Mouse (Mus musculus) forebrain, embryonic 11.5 days (tissue): ENCODE results near the gene Atad1. TPM values are rescaled to one million over a fixed set of nuclear protein-coding genes. Genes with fewer than 3 reads are reported as not detected.

ENCODE experiments used
- ATAC-seq: fragments of 200-750 bp; cut with Nextera tagmentation; replicated peaks from 2 replicates; pipeline ENCODE4 v1.8.0; 2017; ENCODE audit warnings: moderate TSS enrichment; ENCODE audit not compliant: low FRiP score
- DNase-seq: peaks from one replicate; pipeline ENCODE4 v3.0.0-alpha.2; 2017; ENCODE audit warnings: low spot score
- H3K27ac ChIP-seq: fragments of 300-500 bp; sonication (generic); 2 replicates; pipeline ENCODE4 v1.5.1; 2014; ENCODE audit warnings: low read depth, low read length
- H3K27me3 ChIP-seq: fragments of 300-500 bp; sonication (generic); 2 replicates; pipeline ENCODE4 v1.6.1; 2014; ENCODE audit warnings: mild to moderate bottlenecking, low read length, mixed read lengths; ENCODE audit not compliant: control insufficient read depth, insufficient read depth
- H3K36me3 ChIP-seq: fragments of 300-500 bp; sonication (generic); 2 replicates; pipeline ENCODE4 v1.6.1; 2014; ENCODE audit warnings: mild to moderate bottlenecking, low read length, moderate library complexity, mixed read lengths; ENCODE audit not compliant: control insufficient read depth, insufficient read depth
- H3K4me1 ChIP-seq: fragments of 300-500 bp; sonication (generic); replicated peaks from 2 replicates; pipeline ENCODE4 v1.6.1; 2014; ENCODE audit warnings: low read length, mixed read lengths; ENCODE audit not compliant: control insufficient read depth, insufficient read depth
- H3K4me2 ChIP-seq: fragments of 300-500 bp; sonication (generic); 2 replicates; pipeline ENCODE4 v1.6.1; 2014; ENCODE audit warnings: low read depth, mild to moderate bottlenecking, low read length, moderate library complexity, mixed read lengths; ENCODE audit not compliant: severe bottlenecking
- H3K4me3 ChIP-seq: fragments of 300-500 bp; sonication (generic); 2 replicates; pipeline ENCODE4 v1.5.1; 2014; ENCODE audit warnings: low read depth, low read length
- H3K9ac ChIP-seq: fragments of 300-500 bp; sonication (generic); 2 replicates; pipeline ENCODE4 v1.6.1; 2014; ENCODE audit warnings: low read length
- H3K9me3 ChIP-seq: fragments of 300-500 bp; sonication (generic); 2 replicates; pipeline ENCODE4 v1.6.1; 2016; ENCODE audit warnings: low read length, mixed read lengths; ENCODE audit not compliant: control insufficient read depth
- WGBS: fragments of 180-500 bp; shearing (Covaris S2); extraction: QIAGEN DNeasy Blood & Tissue Kit; methylation state at CpG from one replicate; pipeline ENCODE4 v1.1.7; 2014; 5-methylcytosine and 5-hydroxymethylcytosine counted together
- polyA plus RNA-seq: library from polyadenylated mRNA; unstranded; fragments of >200 nt; fragmentation: Nextera tagmentation; extraction: Ambion mirVana; gene quantifications from 2 replicates; pipeline ENCODE4 v1.2.1, GENCODE M21; 2014

The Atad1 gene
- polyA plus RNA-seq, 1 experiment from 2014 or later, result 98.4 TPM

DNA sequence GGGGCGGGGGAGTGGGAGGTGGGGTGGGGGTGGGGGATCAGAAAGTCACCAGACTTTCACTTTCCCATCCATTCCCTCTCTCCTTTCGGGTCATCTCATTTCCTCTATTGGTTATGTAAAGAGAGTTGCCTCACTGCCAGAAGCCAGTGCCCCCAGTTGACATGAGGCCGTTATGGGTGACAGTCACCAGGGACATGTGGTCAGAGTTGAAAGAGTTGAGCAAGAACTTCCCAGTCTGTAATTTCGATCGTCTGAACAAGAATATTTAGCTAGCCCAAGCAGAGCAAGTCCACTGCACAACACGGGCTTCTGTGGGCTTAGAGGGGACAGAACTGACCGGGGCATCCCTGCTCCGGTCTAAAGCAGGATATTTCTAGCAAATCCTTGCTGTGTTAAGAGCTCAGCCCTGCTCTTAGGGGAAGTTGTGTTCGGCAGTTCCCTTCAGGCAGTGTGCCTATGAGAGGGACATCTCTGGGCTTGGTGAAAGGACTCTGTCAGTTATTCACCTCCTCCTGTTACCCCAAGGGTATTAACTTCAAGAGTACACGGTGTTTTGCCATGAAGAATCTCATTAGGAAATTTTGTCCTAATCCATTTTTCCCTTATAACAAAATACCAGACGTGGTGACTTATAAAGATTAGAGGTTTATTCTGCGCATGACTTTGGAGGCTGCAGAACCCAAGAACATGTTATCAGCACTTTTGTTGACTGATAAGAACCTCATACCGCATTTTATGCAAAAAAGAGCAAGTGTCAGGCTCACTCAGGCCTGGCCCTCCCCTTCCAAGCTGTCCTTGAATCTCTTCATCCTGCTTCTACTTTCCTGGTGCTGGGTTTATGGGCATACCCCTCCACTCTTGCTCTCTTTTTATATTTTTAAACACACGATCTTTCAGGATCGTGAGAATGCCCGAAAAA lies 102.0 kb downstream of the Atad1 start:
- no peaks in the 10 kb centered on the region for H3K9me3 ChIP-seq
- no peak overlapping the region for H3K4me2 ChIP-seq
- DNase-seq (no peak), ATAC-seq (no peak)
- H3K27ac ChIP-seq, result no peak overlapping the region
- 77% methylated on average over 16 of the region's 16 CpGs for WGBS
- no peaks in the 10 kb centered on the region for H3K27me3 ChIP-seq
- no peak overlapping the region for H3K4me3 ChIP-seq
- H3K4me1 ChIP-seq, result no peaks in the 10 kb centered on the region
- no peak overlapping the region for H3K9ac ChIP-seq
- no peaks in the 10 kb centered on the region for H3K36me3 ChIP-seq

DNA sequence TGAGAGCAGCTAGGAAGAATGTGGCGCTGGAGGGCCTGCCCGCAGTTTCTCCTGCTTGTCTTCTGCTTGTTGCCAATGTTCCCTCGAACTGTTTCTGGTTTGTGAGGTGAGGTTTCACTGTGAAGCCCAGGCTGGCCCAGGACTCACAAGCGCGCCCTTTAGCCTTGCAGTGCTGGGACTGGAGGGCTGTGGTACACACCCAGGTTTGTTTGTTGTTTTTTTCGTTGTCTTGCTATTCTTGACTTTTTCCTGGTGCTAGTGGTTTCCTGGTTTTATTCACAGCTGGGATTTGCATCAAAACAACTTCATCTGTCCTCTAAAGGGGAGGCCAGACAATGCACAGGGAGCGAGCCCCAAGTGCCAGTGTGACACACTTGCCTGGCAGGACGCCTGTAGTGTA lies 104.7 kb downstream of the Atad1 start:
- WGBS, result 68% methylated on average over 8 of the region's 8 CpGs
- Histone ChIP-seq H3K27ac (no peak overlapping the region), H3K4me2 (no peak overlapping the region), H3K27me3 (no peaks in the 10 kb centered on the region), H3K4me3 (no peak overlapping the region), H3K36me3 (no peaks in the 10 kb centered on the region), H3K9me3 (no peaks in the 10 kb centered on the region), H3K4me1 (no peaks in the 10 kb centered on the region), H3K9ac (no peak overlapping the region)
- DNase-seq, result no peak
- ATAC-seq, result no peak

DNA sequence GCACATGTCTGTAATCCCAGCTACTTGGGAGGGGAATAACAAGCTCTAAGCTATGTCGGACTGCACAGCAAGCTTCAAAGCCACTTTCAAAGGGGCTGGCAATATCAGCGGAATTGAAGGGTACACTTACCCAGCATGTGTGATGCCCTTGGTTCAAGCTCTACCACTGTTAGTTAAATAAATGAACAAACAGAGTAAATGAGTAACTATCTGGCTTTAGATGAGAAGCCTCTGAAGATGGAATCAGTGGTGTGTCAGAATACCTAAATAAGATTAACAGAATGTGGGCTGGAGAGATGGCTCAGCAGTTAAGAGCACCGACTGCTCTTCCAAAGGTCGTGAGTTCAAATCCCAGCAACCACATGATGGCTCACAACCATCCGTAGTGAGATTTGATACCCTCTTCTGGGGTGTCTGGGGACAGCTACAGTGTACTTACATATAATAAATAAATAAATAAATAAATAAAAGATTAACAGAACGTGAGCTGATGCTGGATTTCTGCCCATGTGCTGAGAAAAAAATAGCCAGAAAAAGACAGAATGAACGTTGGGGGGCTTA lies 110.9 kb downstream of the Atad1 start:
- no peak for DNase-seq
- Histone ChIP-seq H3K4me3 (no peak overlapping the region), H3K4me2 (no peak overlapping the region), H3K27me3 (no peaks in the 10 kb centered on the region), H3K36me3 (no peaks in the 10 kb centered on the region), H3K27ac (no peak overlapping the region), H3K9ac (no peak overlapping the region), H3K4me1 (no peaks in the 10 kb centered on the region), H3K9me3 (no peaks in the 10 kb centered on the region)
- ATAC-seq, result no peak
- WGBS, result 81% methylated on average over 7 of the region's 7 CpGs

DNA sequence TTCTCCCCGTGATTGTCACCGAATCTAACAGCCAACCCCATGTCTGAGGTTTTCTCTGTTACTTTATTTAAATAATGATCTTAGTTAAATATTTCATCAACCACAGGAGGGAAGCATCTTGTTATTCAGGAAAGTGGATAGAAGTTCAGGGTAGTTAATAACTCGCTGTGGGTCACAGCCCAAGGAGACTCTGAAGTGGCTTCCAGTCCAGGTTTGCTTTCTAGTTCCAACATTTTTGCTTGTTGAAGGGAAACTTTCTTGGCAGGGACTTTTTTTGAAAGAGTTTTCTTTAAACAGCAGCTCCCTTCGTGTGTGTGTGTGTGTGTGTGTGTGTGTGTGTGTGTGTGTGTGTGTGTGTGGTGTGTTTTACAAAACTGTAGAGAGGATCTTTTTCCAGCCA lies 112.0 kb downstream of the Atad1 start:
- no peak overlapping the region for H3K9ac ChIP-seq
- DNase-seq (no peak), ATAC-seq (no peak)
- H3K36me3 ChIP-seq, result no peaks in the 10 kb centered on the region
- H3K4me1 ChIP-seq, result no peaks in the 10 kb centered on the region
- H3K4me3 ChIP-seq, result no peak overlapping the region
- H3K4me2 ChIP-seq, result no peak overlapping the region
- H3K27ac ChIP-seq, result no peak overlapping the region
- no peaks in the 10 kb centered on the region for H3K27me3 ChIP-seq
- H3K9me3 ChIP-seq, result no peaks in the 10 kb centered on the region
- 90% methylated on average over 4 of the region's 4 CpGs for WGBS

DNA sequence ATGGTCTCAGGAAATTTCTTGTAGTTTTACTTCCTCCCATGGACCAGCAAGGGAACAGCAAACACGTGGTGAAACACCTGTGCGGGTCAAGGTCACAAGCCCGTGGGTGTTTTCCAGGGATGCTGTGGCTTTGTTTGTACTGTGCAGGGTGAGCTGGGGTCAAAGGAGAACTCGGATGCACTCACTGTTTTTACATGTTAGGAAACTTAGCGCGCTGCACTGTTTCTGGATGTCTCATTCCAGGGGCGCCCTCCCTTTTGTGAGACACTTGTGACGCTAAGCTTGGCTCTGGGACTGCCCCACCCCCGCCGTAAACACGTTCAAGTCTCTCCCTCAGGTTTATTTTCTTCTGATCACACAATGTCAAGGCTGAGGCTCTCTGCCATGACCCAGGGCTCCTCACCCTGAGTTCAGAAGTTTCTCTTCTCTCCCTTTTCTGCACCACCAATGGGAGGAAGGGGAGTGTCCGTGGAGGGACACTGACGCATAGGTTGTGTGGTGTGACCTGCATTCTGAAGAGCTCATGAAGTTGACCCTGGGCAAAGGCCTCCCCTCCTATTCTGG lies 112.7 kb downstream of the Atad1 start:
- no peak overlapping the region for H3K4me2 ChIP-seq
- no peak overlapping the region for H3K9ac ChIP-seq
- DNase-seq (no peak), ATAC-seq (no peak)
- H3K4me1 ChIP-seq, result no peaks in the 10 kb centered on the region
- no peak overlapping the region for H3K27ac ChIP-seq
- no peaks in the 10 kb centered on the region for H3K9me3 ChIP-seq
- no peaks in the 10 kb centered on the region for H3K27me3 ChIP-seq
- H3K4me3 ChIP-seq, result no peak overlapping the region
- H3K36me3 ChIP-seq, result no peaks in the 10 kb centered on the region
- 71% methylated on average over 13 of the region's 13 CpGs for WGBS

DNA sequence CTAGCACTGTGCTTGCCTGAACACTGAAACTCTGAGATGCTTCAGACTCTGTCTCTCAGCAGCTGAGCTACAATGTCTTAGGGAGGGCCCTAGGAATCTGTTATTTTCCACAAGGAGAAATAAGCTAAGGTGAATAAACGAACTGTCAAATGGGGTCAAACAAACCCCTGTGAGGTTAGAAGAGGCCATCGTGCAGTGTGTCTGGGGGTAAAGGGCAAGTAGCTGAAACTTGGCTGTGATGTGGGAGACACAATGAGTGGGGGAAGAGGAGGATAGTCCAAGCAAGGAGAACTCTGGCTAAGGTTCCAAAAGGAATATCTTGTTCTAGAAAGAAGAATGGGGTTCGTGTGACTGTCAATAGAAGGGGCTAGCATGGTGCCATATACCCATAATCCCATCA lies 117.4 kb downstream of the Atad1 start:
- no peak overlapping the region for H3K27ac ChIP-seq
- H3K4me1 ChIP-seq, result no peaks in the 10 kb centered on the region
- H3K36me3 ChIP-seq, result no peaks in the 10 kb centered on the region
- WGBS, result 76% methylated on average over 3 of the region's 3 CpGs
- H3K27me3 ChIP-seq, result no peaks in the 10 kb centered on the region
- DNase-seq, result no peak
- ATAC-seq, result no peak
- no peaks in the 10 kb centered on the region for H3K9me3 ChIP-seq
- no peak overlapping the region for H3K4me2 ChIP-seq
- no peak overlapping the region for H3K4me3 ChIP-seq
- H3K9ac ChIP-seq, result no peak overlapping the region

Other genes with a start within 250 kb of the Atad1 start
- 1.9 and 2.9 TPM in 2 replicates for gene Papss2, start 144.0 kb downstream of the Atad1 start, polyA plus RNA-seq
- gene Pten, start 17.7 kb upstream of the Atad1 start, polyA plus RNA-seq, result 10.1 and 11.0 TPM in 2 replicates